Mouse (Mus musculus) small intestine, adult 2 months (tissue): ENCODE results near the gene Irf7.

Source experiments
- CTCF ChIP-seq: fragments of 200-500 bp; IDR thresholded peaks from 2 replicates; pipeline ENCODE4 v1.5.1; 2012; ENCODE audit warnings: low read depth, mild to moderate bottlenecking, control low read depth, inconsistent platforms, low read length, moderate library complexity, mixed read lengths; ENCODE audit not compliant: insufficient replicate concordance, insufficient read length; ENCODE audit errors: extremely low read depth
- POLR2A ChIP-seq: fragments of 200-500 bp; IDR thresholded peaks from 2 replicates; pipeline ENCODE4 v1.6.1; 2012; ENCODE audit warnings: low read depth, mild to moderate bottlenecking, control low read depth, inconsistent platforms, low read length, moderate library complexity

GRCm38 (mm10) chr7:141218557-141219133, 47.6 kb downstream of the Irf7 start:
- no peak for TF ChIP-seq POLR2A
- TF ChIP-seq CTCF: no peak
